Mouse (Mus musculus) neural tube, embryonic 15.5 days (tissue): Measurements from ENCODE around the gene Arhgef28. TPM values are rescaled to one million over a fixed set of nuclear protein-coding genes. Genes with fewer than 3 reads are reported as not detected.

Experiments used
- ATAC-seq: fragments of 200-750 bp; cut with Nextera tagmentation; 2 replicates; pipeline ENCODE4 v1.8.0; 2017; ENCODE audit warnings: mild to moderate bottlenecking, moderate TSS enrichment, moderate library complexity; ENCODE audit not compliant: low FRiP score
- H3K27ac ChIP-seq: fragments of 300-500 bp; sonication (generic); replicated peaks from 2 replicates; pipeline ENCODE4 v1.5.1; 2015; ENCODE audit warnings: mild to moderate bottlenecking, inconsistent platforms
- H3K27me3 ChIP-seq: fragments of 300-500 bp; sonication (generic); replicated peaks from 2 replicates; pipeline ENCODE4 v1.6.1; 2015; ENCODE audit warnings: inconsistent platforms
- H3K36me3 ChIP-seq: fragments of 300-500 bp; sonication (generic); 2 replicates; pipeline ENCODE4 v1.6.1; 2015; ENCODE audit warnings: inconsistent platforms
- H3K4me1 ChIP-seq: fragments of 300-500 bp; sonication (generic); 2 replicates; pipeline ENCODE4 v1.6.1; 2015; ENCODE audit warnings: inconsistent platforms
- H3K4me2 ChIP-seq: fragments of 300-500 bp; sonication (generic); 2 replicates; pipeline ENCODE4 v1.6.1; 2015; ENCODE audit warnings: inconsistent platforms, mild to moderate bottlenecking, moderate library complexity
- H3K4me3 ChIP-seq: fragments of 300-500 bp; sonication (generic); replicated peaks from 2 replicates; pipeline ENCODE4 v1.5.1; 2015; ENCODE audit warnings: mild to moderate bottlenecking, inconsistent platforms
- H3K9ac ChIP-seq: fragments of 300-500 bp; sonication (generic); replicated peaks from 2 replicates; pipeline ENCODE4 v1.6.1; 2015; ENCODE audit warnings: mild to moderate bottlenecking, inconsistent platforms
- H3K9me3 ChIP-seq: fragments of 300-500 bp; sonication (generic); replicated peaks from 2 replicates; pipeline ENCODE4 v1.6.1; 2016; ENCODE audit warnings: inconsistent platforms
- WGBS: fragments of 180-500 bp; shearing (Covaris S2); methylation state at CpG from one replicate; pipeline ENCODE4 v1.1.7; 2015; ENCODE audit warnings: mixed read lengths; 5-methylcytosine and 5-hydroxymethylcytosine counted together
- polyA plus RNA-seq: library from polyadenylated mRNA; unstranded; fragments of >200 nt; fragmentation: Nextera tagmentation; extraction: Ambion mirVana; gene quantifications from 2 replicates; pipeline ENCODE4 v1.2.1, GENCODE M21; 2015

The Arhgef28 gene
- polyA plus RNA-seq, 1 experiment from 2014 or later = 31.0 TPM

- WGBS = 90% methylated on average over 11 of the region's 11 CpGs
- H3K4me3 ChIP-seq = no peak overlapping the region
- no peak for ATAC-seq
- no peaks in the 10 kb centered on the region for H3K4me1 ChIP-seq
- H3K9me3 ChIP-seq = no peaks in the 10 kb centered on the region
- H3K4me2 ChIP-seq = no peak overlapping the region
- no peaks in the 10 kb centered on the region for H3K36me3 ChIP-seq
- H3K27ac ChIP-seq = no peak overlapping the region
- H3K27me3 ChIP-seq = no peaks in the 10 kb centered on the region
- no peak overlapping the region; the same call in 1 of the 2 replicates for H3K9ac ChIP-seq
Measured at GRCm38 (mm10) chr13:98182330-98182729, 23.9 kb downstream of the Arhgef28 start.

GRCm38 (mm10) chr13:98180636-98181035 lies 25.6 kb downstream of the Arhgef28 start:
- no peaks in the 10 kb centered on the region for H3K27me3 ChIP-seq
- no peaks in the 10 kb centered on the region for H3K36me3 ChIP-seq
- no peaks in the 10 kb centered on the region for H3K9me3 ChIP-seq
- H3K27ac ChIP-seq = no peak overlapping the region
- H3K4me1 ChIP-seq = no peaks in the 10 kb centered on the region
- no peak overlapping the region for H3K4me3 ChIP-seq
- 94% methylated on average over 8 of the region's 8 CpGs for WGBS
- H3K9ac ChIP-seq = no peak overlapping the region
- no peak for ATAC-seq
- no peak overlapping the region for H3K4me2 ChIP-seq

- Histone ChIP-seq H3K4me3 (no peak overlapping the region), H3K4me2 (no peak overlapping the region), H3K9ac (no peak overlapping the region), H3K27ac (no peak overlapping the region), H3K27me3 (no peaks in the 10 kb centered on the region), H3K9me3 (no peaks in the 10 kb centered on the region), H3K36me3 (no peaks in the 10 kb centered on the region), H3K4me1 (peaks cover 4% of the 10 kb centered on the region; the same call in 1 of the 2 replicates)
- WGBS = 73% methylated on average over 10 of the region's 10 CpGs
- no peak for ATAC-seq
Measured at GRCm38 (mm10) chr13:98175323-98176007, 30.8 kb downstream of the Arhgef28 start.

GRCm38 (mm10) chr13:98173008-98173407 lies 33.2 kb downstream of the Arhgef28 start:
- Histone ChIP-seq H3K4me2 (no peak overlapping the region), H3K27me3 (no peaks in the 10 kb centered on the region), H3K36me3 (no peaks in the 10 kb centered on the region), H3K27ac (no peak overlapping the region), H3K9me3 (no peaks in the 10 kb centered on the region), H3K4me1 (peaks cover 4% of the 10 kb centered on the region; the same call in 1 of the 2 replicates), H3K4me3 (no peak overlapping the region), H3K9ac (no peak overlapping the region)
- WGBS = 69% methylated on average over 6 of the region's 6 CpGs
- no peak for ATAC-seq

GRCm38 (mm10) chr13:98172365-98172764 lies 33.9 kb downstream of the Arhgef28 start:
- Histone ChIP-seq H3K4me2 (no peak overlapping the region), H3K27me3 (no peaks in the 10 kb centered on the region), H3K36me3 (no peaks in the 10 kb centered on the region), H3K27ac (no peak overlapping the region), H3K9me3 (no peaks in the 10 kb centered on the region), H3K4me3 (no peak overlapping the region), H3K9ac (no peak overlapping the region), H3K4me1 (peaks cover 4% of the 10 kb centered on the region; the same call in 1 of the 2 replicates)
- ATAC-seq = no peak
- WGBS = 53% methylated on average over 11 of the region's 11 CpGs

GRCm38 (mm10) chr13:98171706-98172105 lies 34.5 kb downstream of the Arhgef28 start:
- Histone ChIP-seq H3K9me3 (no peaks in the 10 kb centered on the region), H3K4me3 (no peak overlapping the region), H3K27ac (no peak overlapping the region), H3K36me3 (no peaks in the 10 kb centered on the region), H3K4me2 (no peak overlapping the region), H3K27me3 (no peaks in the 10 kb centered on the region), H3K4me1 (peaks cover 4% of the 10 kb centered on the region; the same call in 1 of the 2 replicates), H3K9ac (no peak overlapping the region)
- WGBS = 94% methylated on average over 4 of the region's 4 CpGs
- no peak for ATAC-seq

- WGBS = 85% methylated on average over 12 of the region's 12 CpGs
- Histone ChIP-seq H3K4me2 (no peak overlapping the region), H3K4me3 (no peak overlapping the region), H3K9ac (no peak overlapping the region), H3K9me3 (no peaks in the 10 kb centered on the region), H3K27ac (no peak overlapping the region), H3K27me3 (no peaks in the 10 kb centered on the region), H3K4me1 (peaks cover 4% of the 10 kb centered on the region; the same call in 1 of the 2 replicates), H3K36me3 (no peaks in the 10 kb centered on the region)
- no peak for ATAC-seq
Measured at GRCm38 (mm10) chr13:98171257-98171656, 35.0 kb downstream of the Arhgef28 start.

- ATAC-seq = no peak
- Histone ChIP-seq H3K9ac (no peak overlapping the region), H3K4me1 (no peaks in the 10 kb centered on the region), H3K4me2 (no peak overlapping the region), H3K4me3 (no peak overlapping the region), H3K9me3 (no peaks in the 10 kb centered on the region), H3K36me3 (no peaks in the 10 kb centered on the region), H3K27ac (no peak overlapping the region), H3K27me3 (no peaks in the 10 kb centered on the region)
- 82% methylated on average over 6 of the region's 6 CpGs for WGBS
Measured at GRCm38 (mm10) chr13:98164878-98165277, 41.4 kb downstream of the Arhgef28 start.

- H3K9ac ChIP-seq = no peak overlapping the region
- H3K4me1 ChIP-seq = peaks cover 3% of the 10 kb centered on the region; the same call in 1 of the 2 replicates
- no peaks in the 10 kb centered on the region for H3K36me3 ChIP-seq
- H3K4me3 ChIP-seq = no peak overlapping the region
- no peaks in the 10 kb centered on the region for H3K9me3 ChIP-seq
- no peak overlapping the region for H3K27ac ChIP-seq
- no peaks in the 10 kb centered on the region for H3K27me3 ChIP-seq
- 94% methylated on average over 8 of the region's 8 CpGs for WGBS
- ATAC-seq = no peak
- H3K4me2 ChIP-seq = no peak overlapping the region
Measured at GRCm38 (mm10) chr13:98161496-98161895, 44.7 kb downstream of the Arhgef28 start.

GRCm38 (mm10) chr13:98156656-98157055 lies 49.6 kb downstream of the Arhgef28 start:
- H3K9me3 ChIP-seq = no peaks in the 10 kb centered on the region
- no peaks in the 10 kb centered on the region for H3K36me3 ChIP-seq
- H3K9ac ChIP-seq = no peak overlapping the region
- no peaks in the 10 kb centered on the region for H3K27me3 ChIP-seq
- H3K4me2 ChIP-seq = no peak overlapping the region
- H3K27ac ChIP-seq = peak overlapping the region; percentile 33; the same call in 1 of the 2 replicates
- H3K4me3 ChIP-seq = no peak overlapping the region
- WGBS = 29% methylated on average over 7 of the region's 7 CpGs
- ATAC-seq = peak; percentile 41; the same call in 1 of the 2 replicates
- H3K4me1 ChIP-seq = peaks cover 6% of the 10 kb centered on the region; the same call in 1 of the 2 replicates

- no peak overlapping the region for H3K4me2 ChIP-seq
- no peak overlapping the region for H3K27ac ChIP-seq
- H3K36me3 ChIP-seq = no peaks in the 10 kb centered on the region
- ATAC-seq = no peak
- H3K9me3 ChIP-seq = no peaks in the 10 kb centered on the region
- no peaks in the 10 kb centered on the region for H3K27me3 ChIP-seq
- 93% methylated on average over 8 of the region's 8 CpGs for WGBS
- no peak overlapping the region for H3K9ac ChIP-seq
- H3K4me3 ChIP-seq = no peak overlapping the region
- peaks cover 6% of the 10 kb centered on the region; the same call in 1 of the 2 replicates for H3K4me1 ChIP-seq
Measured at GRCm38 (mm10) chr13:98152759-98153158, 53.5 kb downstream of the Arhgef28 start.

GRCm38 (mm10) chr13:98147532-98147931 lies 58.7 kb downstream of the Arhgef28 start:
- Histone ChIP-seq H3K4me2 (no peak overlapping the region), H3K9me3 (no peaks in the 10 kb centered on the region), H3K27ac (no peak overlapping the region), H3K27me3 (no peaks in the 10 kb centered on the region), H3K9ac (no peak overlapping the region), H3K4me3 (no peak overlapping the region), H3K36me3 (no peaks in the 10 kb centered on the region), H3K4me1 (no peaks in the 10 kb centered on the region)
- no peak for ATAC-seq
- WGBS = 67% methylated on average over 5 of the region's 5 CpGs
